Mouse (Mus musculus): ENCODE data around the gene Rcan2. TPM values are rescaled to one million over a fixed set of nuclear protein-coding genes. Genes with fewer than 3 reads are reported as not detected.

Gene Rcan2
- 3.9 and 5.6 TPM in 2 replicates for polyA plus RNA-seq (2012; rRNA removed)

- DNase-seq (ENCODE audit: low read depth), result no peak
Measured at GRCm38 (mm10) chr17:43801077-43801476, at the start of gene Rcan2. Gene Rcan2, plus strand, starts transcription at chr17:43801351.

DNA sequence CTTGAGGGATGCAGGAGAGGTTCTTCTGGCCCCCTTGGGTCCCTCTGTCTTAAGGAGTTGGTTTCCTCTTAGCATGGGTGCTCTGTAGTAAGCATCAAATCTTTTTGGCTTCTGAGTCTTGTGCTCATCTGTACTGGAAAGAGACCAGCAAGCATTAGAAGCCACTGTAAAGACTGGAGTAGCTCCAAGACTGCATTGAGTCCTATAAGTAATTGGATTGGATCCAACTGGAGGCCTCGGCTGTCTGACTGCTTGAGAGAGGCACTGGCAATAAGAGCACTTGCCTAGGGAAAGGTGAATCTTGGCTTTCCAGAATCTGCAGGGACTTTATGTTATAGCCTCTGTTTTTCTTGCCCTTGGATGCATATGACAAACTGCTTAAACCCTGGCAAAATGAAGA, 48.3 kb upstream of the Rcan2 start:
- no peak for DNase-seq (ENCODE audit: low read depth)

GRCm38 (mm10) chr17:43754687-43755086, 46.5 kb upstream of the Rcan2 start:
- DNase-seq (ENCODE audit: low read depth), result no peak

GRCm38 (mm10) chr17:43758607-43759259, 42.4 kb upstream of the Rcan2 start:
- no peak for DNase-seq (ENCODE audit: low read depth)

DNA sequence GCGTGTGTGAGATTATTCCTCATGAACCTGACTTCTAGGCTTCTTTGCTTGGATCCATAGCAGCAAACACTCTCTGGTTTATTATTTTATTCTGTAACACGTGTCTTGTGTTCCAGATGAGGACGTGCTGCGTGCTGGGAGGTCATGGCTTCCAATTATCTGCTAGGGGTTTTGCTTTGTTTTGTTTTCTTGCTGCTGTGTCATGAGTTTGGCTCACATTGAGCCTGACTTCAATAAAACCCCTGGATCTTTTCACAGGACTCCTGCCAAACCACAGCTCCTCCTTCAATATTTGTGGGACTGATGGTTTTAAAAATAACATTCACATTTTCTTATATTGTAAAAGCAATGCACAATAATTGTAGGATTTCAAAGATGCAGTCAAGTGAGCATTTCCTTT, 16.6 kb upstream of the Rcan2 start:
- no peak for DNase-seq (ENCODE audit: low read depth)

DNA sequence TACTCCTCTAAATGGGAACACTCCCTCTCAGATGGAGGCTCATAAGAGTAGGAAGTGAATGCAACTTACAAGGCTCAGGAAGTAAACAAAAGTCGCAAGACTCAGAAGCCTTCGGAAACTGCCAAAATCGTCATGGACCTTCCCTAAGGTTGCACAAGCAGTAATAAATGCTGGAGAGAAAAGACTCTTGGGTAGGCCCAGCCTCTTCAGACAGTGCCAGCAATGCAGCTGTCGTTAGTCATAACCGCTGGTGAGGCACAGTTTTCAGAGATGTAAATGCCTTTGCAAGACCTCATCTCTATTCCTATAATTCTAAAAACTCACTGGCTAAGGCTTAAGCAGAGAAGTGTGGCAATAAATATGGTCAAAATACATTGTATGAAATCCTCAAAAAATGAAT, 12.9 kb upstream of the Rcan2 start:
- DNase-seq (ENCODE audit: low read depth), result no peak

DNA sequence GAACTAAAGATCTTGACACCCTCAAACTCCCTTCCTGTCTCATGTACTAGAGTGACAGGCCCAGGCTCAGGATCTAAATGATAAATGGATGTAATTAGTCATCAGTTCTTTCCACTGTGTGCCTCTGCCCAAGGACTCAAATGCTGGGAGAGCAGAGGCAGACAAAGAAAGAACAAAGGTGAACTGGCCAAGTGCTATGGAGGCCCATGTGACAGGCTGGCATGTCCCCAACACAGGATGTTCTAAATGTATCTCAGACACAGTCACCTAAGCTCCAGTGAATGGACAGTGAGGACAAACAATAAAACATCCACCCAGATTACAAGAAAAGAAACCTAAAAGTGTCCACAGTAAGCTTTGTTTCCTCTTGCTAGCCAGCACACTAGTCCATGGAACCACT, 11.8 kb upstream of the Rcan2 start:
- DNase-seq (ENCODE audit: low read depth), result no peak

DNA sequence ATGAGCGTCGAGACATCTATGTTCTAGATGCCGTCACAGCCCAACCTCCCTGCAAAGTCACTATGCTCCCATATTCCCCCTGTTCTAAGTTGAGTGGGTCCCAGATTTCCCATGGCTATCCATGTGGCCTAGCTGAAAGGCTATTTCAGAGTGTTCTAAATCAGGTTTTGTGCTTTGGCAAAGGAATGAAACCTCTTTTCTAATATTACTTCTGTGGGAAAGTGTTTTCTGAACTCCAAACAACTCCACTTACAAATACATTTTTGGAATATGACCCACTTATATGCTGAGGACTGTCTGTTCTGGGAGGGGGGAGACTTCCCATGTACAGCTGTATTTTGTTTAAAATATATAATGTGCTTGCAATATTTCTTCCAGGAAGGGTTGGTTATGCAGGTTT, 9.4 kb upstream of the Rcan2 start:
- no peak for DNase-seq (ENCODE audit: low read depth)

DNA sequence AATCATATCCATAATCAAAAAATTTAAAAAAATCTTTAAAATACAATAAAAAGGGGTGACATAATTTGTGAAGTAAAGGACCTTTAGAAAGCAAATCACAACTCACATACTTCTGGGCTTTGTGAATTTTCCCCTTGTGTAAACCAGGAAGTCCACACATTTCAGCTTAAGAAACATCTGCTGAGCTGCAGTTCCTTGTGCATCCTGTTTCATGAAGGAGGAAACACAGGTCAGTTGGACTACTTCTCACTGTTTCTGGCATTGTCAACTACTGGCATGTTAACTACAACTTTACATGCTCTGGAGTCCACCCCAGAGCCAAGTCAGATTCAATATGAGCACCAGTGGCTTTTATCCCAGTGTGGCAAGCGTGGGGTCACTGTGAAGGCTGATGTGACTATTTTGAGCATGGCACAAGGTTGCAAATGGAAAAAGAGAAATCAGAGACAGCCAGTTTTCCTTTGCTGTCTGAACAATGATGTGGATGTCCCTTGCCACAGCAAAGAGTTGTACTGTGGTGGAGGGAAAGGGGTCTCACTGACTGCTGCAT, 6.3 kb upstream of the Rcan2 start:
- no peak for DNase-seq (ENCODE audit: low read depth)

DNA sequence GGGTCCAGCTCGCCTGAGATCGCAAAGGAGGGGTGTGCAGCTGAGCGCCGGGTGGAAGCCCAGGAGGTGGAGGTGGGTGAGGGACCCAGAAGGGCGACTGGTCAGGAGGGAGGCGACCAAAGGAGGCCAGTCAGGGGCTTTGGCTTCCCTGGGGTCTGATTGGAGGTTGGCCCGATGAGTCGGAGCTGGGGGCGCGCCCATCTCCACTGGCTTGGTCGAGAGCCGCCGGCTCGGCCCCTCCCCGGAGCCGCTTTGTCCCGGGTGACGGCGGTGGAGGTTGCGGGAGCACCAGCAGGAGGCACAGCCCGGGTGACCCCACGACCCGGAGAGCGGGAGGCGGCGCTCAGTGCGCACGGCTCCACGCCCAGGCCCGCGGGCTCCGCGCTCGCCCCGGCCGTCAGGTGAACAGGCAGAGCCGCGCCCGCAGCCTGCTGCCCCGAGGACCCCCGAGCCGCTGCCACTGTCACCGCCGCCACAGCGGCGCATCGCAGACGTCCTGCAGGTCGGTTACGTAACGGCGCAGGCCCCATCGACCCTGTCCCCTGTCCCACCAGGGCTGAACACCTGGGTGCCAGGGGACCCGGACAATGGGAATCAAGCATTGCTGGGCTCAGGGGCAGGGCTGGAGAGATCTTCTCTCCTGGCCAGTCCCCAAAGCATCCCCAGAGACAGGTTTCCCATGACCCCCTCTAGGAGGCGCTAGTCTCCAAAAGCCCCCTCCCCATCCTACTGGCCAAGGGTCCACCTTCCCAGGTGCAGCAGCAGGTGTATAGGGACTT, 633 bp downstream of the Rcan2 start:
- no peak for DNase-seq (ENCODE audit: low read depth)

DNA sequence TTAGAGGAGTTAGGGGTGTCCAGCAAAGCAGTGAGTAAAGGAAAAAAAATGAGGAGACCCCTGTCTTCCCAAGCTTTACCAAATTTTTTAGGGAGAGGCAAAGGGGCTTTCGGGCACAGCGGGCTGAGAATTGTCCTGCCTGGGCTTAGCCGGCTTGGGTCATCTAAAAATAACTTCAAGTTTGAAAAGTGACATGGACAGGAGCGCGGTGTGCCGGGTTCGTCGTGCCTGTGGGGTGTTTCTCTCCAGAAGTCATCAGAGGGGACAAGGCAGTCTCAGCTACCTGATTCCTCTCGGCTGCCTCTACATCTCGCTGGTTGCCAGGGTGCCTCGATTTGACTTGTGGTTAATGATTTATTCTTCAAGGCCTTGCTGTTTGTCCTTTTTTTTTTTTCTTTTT, 1.3 kb downstream of the Rcan2 start:
- DNase-seq (ENCODE audit: low read depth), result no peak

- no peak for DNase-seq (ENCODE audit: low read depth)
Measured at GRCm38 (mm10) chr17:43803111-43803510, 2.0 kb downstream of the Rcan2 start.

DNA sequence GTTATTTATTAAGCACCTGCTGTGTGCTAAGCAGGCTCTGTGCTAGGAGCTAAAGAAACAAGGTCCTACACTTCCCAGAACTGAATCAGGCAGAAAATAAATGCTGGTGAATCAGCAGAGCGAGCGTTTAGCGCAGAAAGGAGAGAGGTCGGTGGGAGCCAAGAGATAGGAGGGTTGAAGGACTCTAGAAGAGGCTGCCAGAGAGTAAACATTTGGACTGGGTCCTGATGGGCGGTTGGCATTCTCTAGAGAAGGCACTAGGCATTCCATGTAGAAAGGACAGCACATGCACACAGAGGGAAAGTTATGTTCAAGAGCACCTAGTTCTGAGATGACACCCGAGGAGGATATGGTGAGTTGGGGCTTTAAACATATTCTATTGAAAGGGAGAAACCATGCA, 2.6 kb downstream of the Rcan2 start:
- no peak for DNase-seq (ENCODE audit: low read depth)

DNA sequence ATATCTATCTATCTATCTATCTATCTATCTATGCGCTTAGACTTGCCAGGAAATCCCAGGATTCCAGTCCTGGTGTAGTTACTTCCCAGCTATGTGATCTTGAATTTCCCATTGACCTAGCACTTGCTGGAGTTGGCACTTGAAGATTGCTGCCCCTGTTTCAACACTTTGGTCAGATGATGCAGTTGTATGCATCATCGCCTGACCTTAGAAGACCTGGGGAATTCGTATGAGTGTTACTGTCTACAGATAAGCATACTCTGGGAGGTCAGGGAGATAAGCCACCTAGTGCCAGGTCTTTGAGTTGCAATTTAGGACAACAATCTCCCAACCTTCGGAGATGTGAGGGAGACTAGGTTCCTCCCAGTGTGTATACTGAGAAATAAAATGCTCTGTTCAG, 5.7 kb downstream of the Rcan2 start:
- no peak for DNase-seq (ENCODE audit: low read depth)

DNA sequence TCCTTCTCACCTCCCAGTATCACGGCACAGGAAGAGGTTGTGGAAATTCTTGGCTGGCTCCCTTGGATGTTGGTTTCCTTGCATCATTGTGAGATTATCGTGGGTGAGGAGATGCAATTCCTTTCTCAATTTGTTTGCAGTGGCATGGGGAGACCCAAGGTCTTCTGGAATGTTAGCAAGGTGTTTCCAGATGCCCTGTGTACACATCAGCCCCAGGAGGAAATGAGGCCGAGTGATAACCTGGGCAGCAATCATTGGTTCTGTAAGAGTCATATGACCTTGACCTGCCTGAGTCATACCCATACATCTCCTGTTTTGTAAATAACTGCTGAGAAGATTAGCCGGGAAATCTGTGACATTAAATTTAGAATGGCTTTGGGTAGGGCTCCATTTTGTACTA, 10.3 kb downstream of the Rcan2 start:
- DNase-seq (ENCODE audit: low read depth), result no peak

GRCm38 (mm10) chr17:43815376-43815775, 14.2 kb downstream of the Rcan2 start:
- DNase-seq (ENCODE audit: low read depth), result no peak

DNA sequence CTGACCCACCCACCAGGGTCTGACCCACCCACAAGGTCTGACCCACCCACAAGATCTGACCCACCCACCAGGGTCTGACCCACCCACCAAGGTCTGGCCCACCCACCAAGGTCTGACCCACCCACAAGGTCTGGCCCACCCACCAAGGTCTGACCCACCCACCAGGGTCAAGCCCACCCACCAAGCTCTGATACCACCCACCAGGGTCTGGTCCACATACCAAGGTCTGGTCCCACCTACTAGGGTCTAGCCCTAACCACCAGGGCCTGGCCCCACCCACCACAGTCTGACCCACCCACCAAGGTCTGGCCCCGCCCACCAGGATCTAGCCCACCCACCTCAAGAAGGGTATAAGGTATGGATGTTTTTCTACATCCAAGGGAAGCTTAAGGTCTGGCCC, 15.3 kb downstream of the Rcan2 start:
- no peak for DNase-seq (ENCODE audit: low read depth)

GRCm38 (mm10) chr17:43817171-43817570, 16.0 kb downstream of the Rcan2 start:
- no peak for DNase-seq (ENCODE audit: low read depth)

DNA sequence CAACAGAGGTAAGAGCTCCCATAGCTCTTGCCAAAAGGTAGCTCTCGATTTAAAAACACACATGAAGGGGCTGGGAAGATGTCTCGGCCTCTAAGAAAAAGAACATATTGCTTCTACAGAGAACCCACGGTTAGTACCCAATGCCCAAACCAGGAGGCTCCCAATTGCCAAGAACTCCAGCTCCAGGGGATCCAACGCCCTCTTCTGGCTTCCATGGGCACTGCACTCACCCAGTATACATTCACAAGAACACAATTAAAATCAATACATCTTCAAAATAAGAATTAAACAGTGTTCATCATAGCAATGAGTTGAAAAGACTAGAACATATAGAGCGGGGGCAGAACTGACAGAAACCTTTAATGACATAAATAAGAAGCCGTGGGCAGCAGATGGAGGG, 17.2 kb downstream of the Rcan2 start:
- no peak for DNase-seq (ENCODE audit: low read depth)

GRCm38 (mm10) chr17:43820904-43821303, 19.8 kb downstream of the Rcan2 start:
- no peak for DNase-seq (ENCODE audit: low read depth)

DNA sequence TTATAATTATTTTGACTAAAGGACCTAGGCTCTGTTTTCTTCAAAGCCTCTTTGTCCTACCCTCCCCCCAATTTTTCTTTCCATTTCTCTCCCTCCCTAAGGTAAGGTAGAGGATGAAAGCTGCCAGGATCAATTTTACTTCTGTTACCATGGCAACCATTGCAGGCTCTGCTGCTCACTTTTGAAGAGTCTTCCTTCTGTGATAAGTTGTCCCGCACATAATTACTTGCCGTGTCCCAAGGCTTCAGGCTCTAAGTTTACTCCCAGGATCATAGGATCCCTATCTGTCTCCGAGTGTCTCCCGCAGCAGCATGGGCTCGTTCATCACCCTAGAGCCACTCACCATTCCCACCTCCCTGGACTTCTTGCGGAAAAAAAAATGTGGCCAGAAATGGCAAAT, 21.1 kb downstream of the Rcan2 start:
- DNase-seq (ENCODE audit: low read depth), result no peak

DNA sequence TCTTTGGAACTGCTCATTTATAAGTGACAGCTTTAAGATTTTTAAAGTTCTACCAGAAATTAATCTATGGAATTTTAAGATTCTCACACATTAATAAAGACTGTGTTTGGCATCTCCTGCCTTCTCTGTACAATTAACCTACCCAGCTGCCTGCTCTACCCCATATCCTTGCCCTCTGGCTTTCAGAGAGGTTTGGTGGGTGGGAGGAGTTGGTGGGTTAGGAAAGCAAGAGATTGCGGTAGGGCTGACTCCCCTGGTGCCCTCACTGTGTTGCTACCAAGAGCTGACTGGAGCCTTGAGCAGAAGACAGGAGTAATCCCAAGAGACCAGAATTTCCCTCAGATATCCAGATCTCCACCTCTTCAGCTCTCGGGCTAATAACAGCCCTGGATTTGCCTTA, 21.5 kb downstream of the Rcan2 start:
- DNase-seq (ENCODE audit: low read depth), result no peak

DNA sequence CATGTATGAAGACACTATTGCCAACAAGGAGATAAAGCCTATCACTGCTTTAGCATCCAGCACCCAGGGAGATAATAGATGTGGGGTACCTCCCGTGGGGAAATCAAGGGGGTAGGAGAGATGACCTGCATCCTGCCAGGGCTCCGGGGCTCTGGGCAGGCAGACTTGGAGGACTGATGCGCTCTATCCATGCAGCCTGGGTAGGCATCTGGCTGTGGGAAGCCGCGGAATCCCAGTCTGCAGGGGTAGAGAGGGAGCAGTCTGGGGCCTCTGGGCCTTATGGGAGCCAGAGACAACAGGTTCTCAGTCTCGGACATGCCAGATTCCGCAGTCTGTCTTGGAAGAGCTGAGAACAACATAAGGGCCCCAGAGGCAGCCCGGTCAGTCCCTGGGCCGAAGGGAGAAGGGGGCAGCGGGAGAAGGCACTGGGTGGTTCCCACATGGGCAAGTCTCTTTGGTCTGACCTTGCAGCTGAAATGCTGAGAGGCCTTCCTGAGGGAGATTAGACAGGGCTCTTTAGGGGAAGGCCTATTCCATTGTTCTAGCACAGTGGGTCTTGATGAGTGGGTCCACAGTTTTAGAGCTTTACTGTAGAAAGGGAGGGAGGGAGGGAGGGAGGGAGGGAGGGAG, 23.7 kb downstream of the Rcan2 start:
- DNase-seq (ENCODE audit: low read depth), result no peak
